Mouse (Mus musculus): ENCODE measurements at regions not wholly inside any gene's neighbourhood (a gene's known extent, or its start where the extent isn't known, plus 50 kb on each side); places are given as distances from the start of the nearest gene placed in this dataset.

DNA sequence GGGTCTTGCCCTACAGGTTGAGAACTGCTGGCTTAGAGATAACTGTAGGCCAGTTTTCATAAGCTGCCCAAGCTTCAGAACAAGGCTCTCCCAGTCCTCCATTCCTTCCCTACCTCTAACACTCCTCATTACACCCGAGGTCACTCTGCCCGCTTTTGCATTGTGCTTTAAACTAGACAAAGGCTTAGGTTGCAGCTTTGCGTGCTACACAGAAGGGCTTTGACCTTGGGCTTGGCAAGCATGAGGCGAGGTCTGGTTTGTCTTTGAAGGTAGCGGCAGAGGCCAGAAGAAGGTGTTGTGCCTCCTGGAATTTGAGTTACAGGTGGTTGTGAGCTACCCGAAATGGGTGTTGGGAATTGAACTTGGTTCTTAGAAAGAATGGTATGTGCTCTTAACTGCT, 255.7 kb downstream of the Kcnrg start:
- TF ChIP-seq NANOG (IDR thresholded peaks at IDR 0.05; ENCODE audit: borderline replicate concordance, low read length) (no peak), CTCF (conservative IDR thresholded peaks at IDR 0.05; ENCODE audit: low read length) (no peak)
